Mouse (Mus musculus) bone marrow macrophage, adult 2 months (primary cell): ENCODE results near the gene Gzmb. TPM values are rescaled to one million over a fixed set of nuclear protein-coding genes. Genes with fewer than 3 reads are reported as not detected.
"Not testable (repeated sequence)": the region's sequence is repeated elsewhere in the genome, so short reads cannot be mapped to it uniquely, and the experiment has no call there.

ENCODE experiments used
- H3K27ac ChIP-seq: 2 replicates; pipeline ENCODE4 v1.5.1; 2012; ENCODE audit warnings: low read depth, low read length; ENCODE audit not compliant: insufficient read depth
- H3K4me1 ChIP-seq: 2 replicates; pipeline ENCODE4 v1.6.1; 2012; ENCODE audit warnings: low read length; ENCODE audit not compliant: control insufficient read depth, insufficient read depth
- H3K4me3 ChIP-seq: 2 replicates; pipeline ENCODE4 v1.5.1; 2012; ENCODE audit warnings: mild to moderate bottlenecking, low read length, moderate library complexity; ENCODE audit not compliant: insufficient read depth
- CTCF ChIP-seq: IDR thresholded peaks from 2 replicates; pipeline ENCODE4 v1.5.1; 2012; ENCODE audit warnings: low read depth, mild to moderate bottlenecking, low read length, moderate library complexity
- POLR2A ChIP-seq: IDR thresholded peaks from 2 replicates; pipeline ENCODE4 v1.6.1; 2012; ENCODE audit warnings: mild to moderate bottlenecking, low read depth, low read length, borderline replicate concordance
- polyA plus RNA-seq: library from polyadenylated mRNA; stranded (reverse); fragments of >200 nt; gene quantifications from 2 replicates; pipeline ENCODE4 v1.2.4, GENCODE M21; 2012; ENCODE audit not compliant: missing spikeins, insufficient read depth, insufficient read length

The Gzmb gene
- not detected in 2 replicates for polyA plus RNA-seq

DNA sequence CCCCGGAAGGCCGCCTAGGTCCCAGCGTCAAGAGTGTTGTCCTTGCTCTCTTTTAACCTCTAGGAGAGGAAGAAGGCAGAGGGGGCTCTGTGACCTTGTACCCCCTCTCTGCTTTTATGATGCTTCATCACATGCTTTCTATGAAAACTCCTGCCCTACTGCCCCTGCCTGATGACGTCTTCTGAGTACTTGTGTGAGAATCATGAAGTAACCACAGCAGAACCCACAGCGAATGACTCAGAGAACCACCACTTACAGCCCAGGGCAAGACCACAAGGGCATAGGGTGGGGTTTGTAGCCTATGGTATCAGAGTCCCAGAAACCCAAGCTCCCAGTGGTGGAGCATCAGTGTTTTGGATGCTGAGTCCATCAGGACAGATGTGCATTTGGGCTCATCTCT lies at the start of gene Gzmb:
Gzmb (minus strand) TSS at position 108 of the 400 bp plus-strand sequence.
- Histone ChIP-seq H3K27ac (no peak within 1 kb of the TSS), H3K4me1 (no peaks in the 10 kb centered on the region)
- TF ChIP-seq POLR2A, result no peak
- no peak for TF ChIP-seq CTCF

DNA sequence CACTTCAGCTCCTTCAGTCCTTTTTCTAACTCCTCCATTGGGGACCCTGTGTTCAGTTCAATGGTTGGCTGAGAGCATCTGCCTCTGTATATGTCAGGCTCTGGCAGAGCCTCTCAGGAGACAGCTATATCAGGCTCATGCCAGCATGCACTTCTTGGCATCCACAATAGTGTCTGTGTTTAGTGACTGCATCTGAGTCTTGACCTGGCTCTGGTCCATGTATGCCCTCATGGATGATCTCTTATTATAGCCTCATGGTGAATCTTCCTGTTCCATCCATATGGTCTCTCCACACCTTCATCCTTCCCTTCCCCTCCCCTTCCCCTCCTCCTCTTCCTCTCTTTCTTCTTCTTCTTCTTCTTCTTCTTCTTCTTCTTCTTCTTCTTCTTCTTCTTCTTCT lies 49.7 kb upstream of the Gzmb start:
- H3K4me1 ChIP-seq, H3K4me3 ChIP-seq, H3K27ac ChIP-seq: not testable (repeated sequence)

More for the DNA sequence above, at the start of gene Gzmb:
- no peak within 1 kb of the TSS for H3K4me3 ChIP-seq

DNA sequence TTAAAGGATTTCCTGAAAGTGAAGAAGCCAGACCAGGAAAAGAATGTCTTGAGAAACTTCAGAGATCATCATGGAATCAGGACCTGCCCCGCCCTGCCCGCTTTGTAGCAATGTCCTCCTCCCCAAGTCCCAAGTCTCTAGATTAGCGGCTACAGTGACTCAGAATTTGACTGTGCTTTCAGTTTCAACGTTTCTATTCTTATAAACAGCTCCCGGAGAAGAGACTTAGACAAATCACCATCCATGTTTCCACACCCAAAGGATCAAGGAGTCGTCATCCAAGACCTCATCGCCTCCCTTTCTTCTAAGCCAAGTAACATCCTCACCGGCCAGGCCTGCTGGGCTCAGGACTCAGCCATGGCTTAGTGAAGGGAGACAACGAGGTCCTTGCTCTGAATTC lies 48.2 kb upstream of the Gzmb start:
- no peak for TF ChIP-seq POLR2A
- no peak for TF ChIP-seq CTCF
- H3K4me3 ChIP-seq, result no peak overlapping the region

DNA sequence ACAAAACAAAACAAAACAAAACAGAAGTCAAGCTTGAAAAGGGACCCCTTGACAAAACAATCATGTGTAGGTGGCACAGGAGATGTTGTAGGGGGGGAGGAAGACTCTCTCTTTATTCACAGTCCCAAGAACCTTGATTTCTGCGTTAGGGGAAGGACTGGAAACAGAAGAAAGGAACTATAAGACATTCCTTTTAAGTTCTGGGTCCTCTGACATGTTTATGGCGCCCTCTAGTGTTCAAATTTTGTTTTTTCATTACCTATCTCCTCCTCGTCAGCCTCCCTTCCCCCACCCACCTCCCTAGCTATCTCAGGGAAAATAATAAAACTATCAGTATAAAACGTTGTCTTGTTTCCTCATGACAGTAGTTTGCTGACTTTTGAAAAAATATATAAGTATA lies 42.1 kb upstream of the Gzmb start:
- H3K4me3 ChIP-seq, result no peak overlapping the region
- TF ChIP-seq CTCF (no peak), POLR2A (no peak)
- H3K27ac ChIP-seq, result no peak overlapping the region
- H3K4me1 ChIP-seq, result no peaks in the 10 kb centered on the region

More for the DNA sequence above, 48.2 kb upstream of the Gzmb start:
- Histone ChIP-seq H3K4me1 (no peaks in the 10 kb centered on the region), H3K27ac (no peak overlapping the region)

DNA sequence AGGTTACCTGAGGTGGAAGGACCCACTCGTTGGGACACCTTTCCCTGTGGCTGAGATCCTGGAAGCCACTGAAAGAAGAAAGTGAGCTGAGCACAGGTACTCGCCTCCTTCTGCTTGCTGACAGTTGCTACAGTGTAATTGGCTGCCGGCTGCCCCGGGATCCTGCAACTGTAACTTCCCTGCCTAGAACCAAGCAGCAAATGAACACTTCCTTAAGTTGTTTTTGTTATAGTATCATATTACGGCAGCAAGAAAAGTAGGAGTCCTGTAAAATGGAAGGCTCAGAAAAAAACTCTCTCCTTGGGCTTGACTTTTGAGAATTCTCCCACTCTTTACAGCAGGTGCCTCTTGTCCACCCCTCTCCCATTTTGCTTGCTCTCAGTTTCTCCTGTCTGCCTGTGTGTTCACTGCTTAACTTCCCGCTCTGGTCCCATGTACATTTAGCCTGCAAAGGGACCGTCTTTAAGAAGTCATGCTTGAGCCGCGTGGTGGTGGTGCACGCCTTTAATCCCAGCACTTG lies 41.5 kb upstream of the Gzmb start:
- Histone ChIP-seq H3K27ac (no peak overlapping the region), H3K4me1 (no peaks in the 10 kb centered on the region), H3K4me3 (no peak overlapping the region)
- TF ChIP-seq POLR2A (no peak), CTCF (no peak)

DNA sequence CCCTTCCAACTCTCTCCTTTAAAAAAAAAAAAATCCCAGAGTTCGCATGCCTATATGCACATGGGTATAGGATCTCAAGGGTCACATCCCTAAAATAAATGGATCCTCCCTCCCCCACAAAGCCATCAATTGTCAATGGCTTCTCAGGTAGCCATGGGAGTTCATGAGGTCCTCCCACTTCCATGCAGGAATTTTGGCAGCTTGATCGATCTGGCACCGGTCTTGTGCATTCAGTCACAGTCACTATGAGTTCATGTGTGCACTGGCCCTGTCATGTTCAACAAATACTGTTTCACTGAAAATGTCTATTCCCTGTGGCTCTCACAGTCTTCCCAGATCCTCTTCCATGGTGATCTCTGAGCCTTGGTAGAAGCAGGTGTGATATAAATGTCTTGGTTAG lies 40.0 kb upstream of the Gzmb start:
- Histone ChIP-seq H3K4me1 (no peaks in the 10 kb centered on the region), H3K4me3 (no peak overlapping the region), H3K27ac (no peak overlapping the region)
- TF ChIP-seq CTCF (no peak), POLR2A (no peak)

GRCm38 (mm10) chr14:56296786-56297185 lies 34.7 kb upstream of the Gzmb start:
- H3K4me1 ChIP-seq, result no peaks in the 10 kb centered on the region
- H3K4me3 ChIP-seq, result no peak overlapping the region
- TF ChIP-seq CTCF (no peak), POLR2A (no peak)
- no peak overlapping the region for H3K27ac ChIP-seq

DNA sequence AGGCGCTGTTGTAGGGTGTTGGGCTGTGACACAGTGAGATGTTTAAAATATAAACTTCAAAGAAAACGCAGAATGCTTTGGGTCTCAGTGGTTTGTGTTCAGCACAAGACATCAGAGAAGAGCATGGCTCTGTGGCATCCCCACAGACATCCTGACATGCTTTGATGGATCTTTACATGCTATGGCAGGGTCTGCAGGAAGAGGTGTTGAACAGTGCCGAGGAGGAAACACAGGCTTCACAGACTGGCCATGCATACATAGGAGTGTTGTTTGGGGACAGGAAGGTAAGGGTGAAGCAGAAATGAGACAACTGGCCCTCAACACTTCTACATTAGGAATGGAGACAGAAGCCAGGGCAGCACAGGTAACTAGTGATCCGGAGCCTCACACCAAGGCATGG lies 34.0 kb upstream of the Gzmb start:
- TF ChIP-seq POLR2A (no peak), CTCF (no peak)
- H3K27ac ChIP-seq, result no peak overlapping the region
- H3K4me3 ChIP-seq, result no peak overlapping the region
- H3K4me1 ChIP-seq, result no peaks in the 10 kb centered on the region

GRCm38 (mm10) chr14:56293146-56293545 lies 31.1 kb upstream of the Gzmb start:
- Histone ChIP-seq H3K4me3 (no peak overlapping the region), H3K27ac (no peak overlapping the region), H3K4me1 (no peaks in the 10 kb centered on the region)
- TF ChIP-seq CTCF, result no peak
- TF ChIP-seq POLR2A, result no peak

DNA sequence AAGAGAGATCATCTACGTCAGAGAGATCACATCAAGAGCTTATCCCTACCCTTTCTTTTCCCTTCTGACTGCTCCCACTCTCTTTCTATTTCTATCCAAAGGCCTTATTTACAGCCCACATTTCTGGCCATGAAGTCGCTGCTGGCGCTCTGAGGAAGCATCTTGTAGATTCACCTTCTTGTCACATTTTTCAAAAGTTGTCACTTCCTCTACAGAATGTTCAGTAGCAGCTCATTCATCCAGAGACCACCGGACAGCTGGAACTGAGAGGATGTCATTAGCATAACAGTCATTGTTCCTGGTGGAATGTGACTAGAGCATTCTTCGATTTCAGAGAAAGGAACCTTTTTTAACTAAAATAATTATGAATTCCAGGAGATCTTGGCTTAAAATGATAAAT lies 26.6 kb upstream of the Gzmb start:
- H3K4me1 ChIP-seq, result no peaks in the 10 kb centered on the region
- no peak for TF ChIP-seq POLR2A
- TF ChIP-seq CTCF, result no peak
- H3K4me3 ChIP-seq, result no peak overlapping the region
- no peak overlapping the region for H3K27ac ChIP-seq

DNA sequence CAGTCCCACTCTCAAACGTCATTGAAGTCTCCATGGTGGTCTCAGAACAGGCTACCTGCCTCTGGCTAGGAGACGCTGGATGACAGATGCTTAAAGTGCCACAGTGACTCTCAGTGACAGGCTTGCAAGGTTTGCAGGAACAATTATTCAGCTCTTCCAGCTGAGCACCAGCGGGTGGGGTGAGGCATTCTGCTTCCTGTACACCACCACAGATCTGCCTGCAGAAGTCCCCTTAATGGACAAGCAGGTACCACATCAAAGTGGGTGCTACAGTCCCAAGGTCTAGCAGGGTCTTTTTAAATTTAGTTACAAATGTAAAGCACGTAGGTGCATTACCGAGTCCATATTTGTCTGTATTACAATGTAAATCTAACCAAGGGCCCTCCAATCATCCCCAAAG lies 25.7 kb upstream of the Gzmb start:
- H3K4me3 ChIP-seq, result no peak overlapping the region
- TF ChIP-seq CTCF (no peak), POLR2A (no peak)

More for the DNA sequence above, 25.7 kb upstream of the Gzmb start:
- Histone ChIP-seq H3K27ac (no peak overlapping the region), H3K4me1 (no peaks in the 10 kb centered on the region)
